Mouse (Mus musculus) embryonic facial prominence, embryonic 15.5 days (tissue): ENCODE results near the gene 4930430F08Rik. TPM values are rescaled to one million over a fixed set of nuclear protein-coding genes. Genes with fewer than 3 reads are reported as not detected.
"Not testable (repeated sequence)": the region's sequence is repeated elsewhere in the genome, so short reads cannot be mapped to it uniquely, and the experiment has no call there.

Experiments used
- ATAC-seq: fragments of 200-750 bp; cut with Nextera tagmentation; 2 replicates; pipeline ENCODE4 v1.8.0; 2017; ENCODE audit warnings: low read depth, moderate TSS enrichment; ENCODE audit not compliant: insufficient number of reproducible peaks, low FRiP score, low TSS enrichment
- H3K27ac ChIP-seq: fragments of 300-500 bp; sonication (generic); replicated peaks from 2 replicates; pipeline ENCODE4 v1.5.1; 2015; ENCODE audit warnings: mild to moderate bottlenecking, inconsistent platforms
- H3K27me3 ChIP-seq: fragments of 300-500 bp; sonication (generic); 2 replicates; pipeline ENCODE4 v1.6.1; 2015; ENCODE audit warnings: inconsistent platforms
- H3K36me3 ChIP-seq: fragments of 300-500 bp; sonication (generic); 2 replicates; pipeline ENCODE4 v1.6.1; 2015; ENCODE audit warnings: mild to moderate bottlenecking, inconsistent platforms
- H3K4me1 ChIP-seq: fragments of 300-500 bp; sonication (generic); 2 replicates; pipeline ENCODE4 v1.6.1; 2015; ENCODE audit warnings: inconsistent platforms
- H3K4me2 ChIP-seq: fragments of 300-500 bp; sonication (generic); replicated peaks from 2 replicates; pipeline ENCODE4 v1.6.1; 2015; ENCODE audit warnings: mild to moderate bottlenecking, inconsistent platforms
- H3K4me3 ChIP-seq: fragments of 300-500 bp; sonication (generic); replicated peaks from 2 replicates; pipeline ENCODE4 v1.5.1; 2015; ENCODE audit warnings: mild to moderate bottlenecking, inconsistent platforms
- H3K9ac ChIP-seq: fragments of 300-500 bp; sonication (generic); 2 replicates; pipeline ENCODE4 v1.6.1; 2015; ENCODE audit warnings: inconsistent platforms
- H3K9me3 ChIP-seq: fragments of 300-500 bp; sonication (generic); replicated peaks from 2 replicates; pipeline ENCODE4 v1.6.1; 2016; ENCODE audit warnings: inconsistent platforms
- WGBS: fragments of 180-500 bp; shearing (Covaris S2); methylation state at CpG from one replicate; pipeline ENCODE4 v1.1.7; 2015; 5-methylcytosine and 5-hydroxymethylcytosine counted together
- polyA plus RNA-seq: library from polyadenylated mRNA; unstranded; fragments of >200 nt; fragmentation: Nextera tagmentation; extraction: Ambion mirVana; gene quantifications from 2 replicates; pipeline ENCODE4 v1.2.1, GENCODE M21; 2015

The 4930430F08Rik gene
- polyA plus RNA-seq, 1 experiment from 2014 or later: 7.8 TPM

DNA sequence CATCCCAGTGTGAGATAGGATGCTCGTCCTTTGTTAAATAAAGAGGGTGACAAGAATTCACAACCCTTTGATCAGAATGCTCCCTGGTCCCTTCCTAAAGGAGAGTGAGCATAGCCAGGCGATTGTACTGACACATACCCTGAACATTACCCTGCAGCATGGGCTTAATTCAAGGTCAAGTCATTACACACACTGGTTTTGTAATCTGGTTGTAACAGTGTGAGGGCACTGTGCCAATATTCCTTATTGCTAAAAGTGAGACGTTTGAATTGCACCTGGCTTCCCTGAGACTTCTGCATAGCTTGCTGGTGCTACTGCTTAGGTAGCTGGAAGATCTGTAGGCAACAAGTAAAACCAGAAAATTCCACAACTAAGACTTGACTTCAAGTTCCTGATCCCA, 6.0 kb downstream of the 4930430F08Rik start:
- Histone ChIP-seq H3K27ac (no peak overlapping the region), H3K27me3 (no peaks in the 10 kb centered on the region), H3K4me1 (peaks cover 3% of the 10 kb centered on the region; the same call in 1 of the 2 replicates), H3K36me3 (no peaks in the 10 kb centered on the region), H3K4me3 (no peak overlapping the region), H3K4me2 (no peak overlapping the region), H3K9me3 (no peaks in the 10 kb centered on the region), H3K9ac (no peak overlapping the region)
- WGBS: 76% methylated on average over 3 of the region's 3 CpGs
- ATAC-seq: no peak

DNA sequence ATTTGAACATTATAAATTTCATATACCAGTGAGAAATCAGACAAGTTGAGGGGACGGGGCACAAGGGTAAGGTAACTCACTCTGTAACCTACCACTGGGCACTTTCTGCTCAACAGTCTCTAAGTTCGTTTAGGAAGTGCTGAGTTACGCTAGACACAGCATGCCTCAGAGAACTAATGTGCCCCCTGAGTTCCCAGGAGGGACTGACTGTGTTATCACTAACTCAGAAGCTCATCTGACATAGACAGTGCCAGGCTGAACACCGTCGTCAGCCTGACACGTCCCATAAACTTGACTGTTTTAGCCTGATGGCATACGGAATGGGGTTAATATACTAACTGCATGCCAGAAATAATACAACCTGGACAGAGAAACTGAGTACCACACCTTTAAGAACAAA, 14.9 kb downstream of the 4930430F08Rik start:
- Histone ChIP-seq H3K4me2 (no peak overlapping the region), H3K36me3 (peaks cover 35% of the 10 kb centered on the region), H3K9me3 (no peaks in the 10 kb centered on the region), H3K27ac (no peak overlapping the region), H3K9ac (no peak overlapping the region), H3K27me3 (no peaks in the 10 kb centered on the region), H3K4me3 (no peak overlapping the region), H3K4me1 (no peaks in the 10 kb centered on the region)
- WGBS: 89% methylated on average over 7 of the region's 7 CpGs
- ATAC-seq: no peak

DNA sequence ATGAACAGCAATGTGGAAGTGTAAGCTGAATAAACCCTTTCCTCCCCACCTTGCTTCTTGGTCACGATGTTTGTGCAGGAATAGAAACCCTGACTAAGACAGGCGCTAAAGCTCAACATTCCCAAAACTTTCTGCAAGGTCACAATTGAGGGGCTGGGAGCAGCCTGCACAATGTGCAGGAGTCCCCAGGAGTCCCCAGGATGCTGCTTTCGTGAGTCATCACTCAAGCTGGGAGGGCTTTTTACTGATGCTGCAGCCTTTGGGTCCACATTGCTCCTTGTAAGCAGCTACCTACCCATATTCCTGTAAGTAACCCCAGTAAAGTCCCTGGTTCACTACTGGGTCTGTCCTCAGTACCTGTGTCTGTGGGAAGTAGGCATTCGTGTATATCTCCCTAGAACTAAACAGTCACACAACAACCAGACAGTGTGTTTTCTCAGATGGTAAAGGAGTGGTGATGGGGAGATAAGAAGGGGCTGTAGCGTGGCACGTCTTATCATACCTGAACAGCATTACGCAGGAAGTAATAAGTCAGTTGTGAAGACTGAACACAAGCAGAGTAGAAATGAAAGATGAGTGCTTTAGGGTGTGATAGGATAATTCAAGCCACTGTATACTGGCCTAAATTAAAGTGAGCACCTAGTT, 15.6 kb downstream of the 4930430F08Rik start:
- WGBS: 91% methylated on average over 7 of the region's 7 CpGs
- ATAC-seq: no peak
- H3K27ac ChIP-seq: no peak overlapping the region
- no peaks in the 10 kb centered on the region for H3K4me1 ChIP-seq
- H3K4me3 ChIP-seq: no peak overlapping the region
- no peaks in the 10 kb centered on the region for H3K27me3 ChIP-seq
- peaks cover 36% of the 10 kb centered on the region for H3K36me3 ChIP-seq
- no peak overlapping the region for H3K4me2 ChIP-seq
- no peaks in the 10 kb centered on the region for H3K9me3 ChIP-seq
- no peak overlapping the region for H3K9ac ChIP-seq

GRCm38 (mm10) chr10:100571707-100572106, 18.5 kb downstream of the 4930430F08Rik start:
- no peak overlapping the region for H3K4me3 ChIP-seq
- H3K4me2 ChIP-seq: no peak overlapping the region
- H3K9me3 ChIP-seq: no peaks in the 10 kb centered on the region
- H3K36me3 ChIP-seq: peaks cover 31% of the 10 kb centered on the region
- ATAC-seq: no peak
- H3K9ac ChIP-seq: no peak overlapping the region
- no peak overlapping the region for H3K27ac ChIP-seq
- 90% methylated on average over 3 of the region's 3 CpGs for WGBS
- H3K4me1 ChIP-seq: no peaks in the 10 kb centered on the region
- no peaks in the 10 kb centered on the region for H3K27me3 ChIP-seq

DNA sequence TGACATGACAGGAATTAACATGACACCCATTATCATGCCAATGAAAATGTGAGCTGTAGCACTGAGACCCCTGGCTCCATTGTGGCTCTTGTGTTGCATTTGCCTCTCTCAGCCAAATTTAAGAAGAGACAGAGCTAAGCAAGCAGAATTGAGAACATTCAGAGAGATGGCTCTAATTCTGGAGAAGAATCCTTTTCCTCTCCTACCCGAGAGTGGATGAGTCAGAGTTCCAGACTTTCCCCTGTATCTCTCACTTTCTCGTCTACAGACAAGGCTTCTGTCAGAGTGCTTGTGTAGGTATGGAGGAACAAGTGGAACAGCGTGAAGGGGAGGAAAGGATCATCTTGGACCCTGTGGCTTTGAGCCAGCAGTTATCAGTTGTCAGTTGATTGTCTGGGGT, 26.1 kb downstream of the 4930430F08Rik start:
- H3K36me3 ChIP-seq: peaks cover 11% of the 10 kb centered on the region
- H3K4me3 ChIP-seq: no peak overlapping the region
- no peaks in the 10 kb centered on the region for H3K4me1 ChIP-seq
- H3K27ac ChIP-seq: no peak overlapping the region
- no peak overlapping the region for H3K4me2 ChIP-seq
- no peaks in the 10 kb centered on the region for H3K27me3 ChIP-seq
- H3K9ac ChIP-seq: no peak overlapping the region
- 79% methylated on average over 3 of the region's 3 CpGs for WGBS
- no peak for ATAC-seq
- no peaks in the 10 kb centered on the region for H3K9me3 ChIP-seq

DNA sequence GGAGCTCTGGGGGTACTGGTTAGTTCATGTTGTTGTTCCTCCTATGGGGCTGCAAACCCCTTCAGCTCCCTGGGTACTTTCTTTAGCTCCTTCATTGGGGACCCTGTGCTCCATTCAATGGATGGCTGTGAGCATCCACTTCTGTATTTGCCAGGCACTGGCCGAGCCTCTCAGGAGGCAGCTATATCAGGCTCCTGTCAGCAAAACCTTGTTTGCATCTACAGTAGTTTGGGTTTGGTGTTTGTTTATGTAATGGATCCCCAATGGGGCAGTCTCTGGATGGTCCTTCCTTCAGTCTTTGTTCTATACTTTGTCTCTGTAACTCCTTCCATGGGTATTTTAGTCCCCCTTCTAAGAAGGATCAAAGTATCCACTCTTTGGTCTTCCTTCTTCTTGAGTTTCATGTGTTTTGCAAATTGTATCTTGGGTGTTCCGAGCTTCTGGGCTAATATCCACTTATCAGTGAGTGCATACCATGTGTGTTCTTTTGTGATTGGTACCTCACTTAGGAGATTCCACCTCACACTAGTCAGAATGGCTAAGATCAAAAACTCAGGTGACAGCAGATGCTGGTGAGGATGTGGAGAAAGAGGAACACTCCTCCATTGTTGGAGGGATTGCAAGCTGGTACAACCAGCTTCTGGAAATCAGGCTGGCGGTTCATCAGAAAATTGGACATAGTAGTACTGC, 29.9 kb downstream of the 4930430F08Rik start:
- not testable (repeated sequence) for H3K36me3 ChIP-seq, H3K4me1 ChIP-seq, H3K9me3 ChIP-seq, H3K9ac ChIP-seq, H3K4me2 ChIP-seq, H3K27ac ChIP-seq, ATAC-seq, H3K27me3 ChIP-seq, H3K4me3 ChIP-seq
- WGBS: 96% methylated on average over 3 of the region's 3 CpGs

GRCm38 (mm10) chr10:100556566-100557175, 33.6 kb downstream of the 4930430F08Rik start:
- Histone ChIP-seq H3K27me3 (no peaks in the 10 kb centered on the region), H3K4me1 (no peaks in the 10 kb centered on the region), H3K4me2 (no peak overlapping the region), H3K9me3 (no peaks in the 10 kb centered on the region), H3K9ac (no peak overlapping the region), H3K36me3 (0 out of 2 replicates have a peak, but pooled peaks cover 7% of the 10 kb centered on the region), H3K4me3 (no peak overlapping the region), H3K27ac (no peak overlapping the region)
- 76% methylated on average over 3 of the region's 3 CpGs for WGBS
- no peak for ATAC-seq

DNA sequence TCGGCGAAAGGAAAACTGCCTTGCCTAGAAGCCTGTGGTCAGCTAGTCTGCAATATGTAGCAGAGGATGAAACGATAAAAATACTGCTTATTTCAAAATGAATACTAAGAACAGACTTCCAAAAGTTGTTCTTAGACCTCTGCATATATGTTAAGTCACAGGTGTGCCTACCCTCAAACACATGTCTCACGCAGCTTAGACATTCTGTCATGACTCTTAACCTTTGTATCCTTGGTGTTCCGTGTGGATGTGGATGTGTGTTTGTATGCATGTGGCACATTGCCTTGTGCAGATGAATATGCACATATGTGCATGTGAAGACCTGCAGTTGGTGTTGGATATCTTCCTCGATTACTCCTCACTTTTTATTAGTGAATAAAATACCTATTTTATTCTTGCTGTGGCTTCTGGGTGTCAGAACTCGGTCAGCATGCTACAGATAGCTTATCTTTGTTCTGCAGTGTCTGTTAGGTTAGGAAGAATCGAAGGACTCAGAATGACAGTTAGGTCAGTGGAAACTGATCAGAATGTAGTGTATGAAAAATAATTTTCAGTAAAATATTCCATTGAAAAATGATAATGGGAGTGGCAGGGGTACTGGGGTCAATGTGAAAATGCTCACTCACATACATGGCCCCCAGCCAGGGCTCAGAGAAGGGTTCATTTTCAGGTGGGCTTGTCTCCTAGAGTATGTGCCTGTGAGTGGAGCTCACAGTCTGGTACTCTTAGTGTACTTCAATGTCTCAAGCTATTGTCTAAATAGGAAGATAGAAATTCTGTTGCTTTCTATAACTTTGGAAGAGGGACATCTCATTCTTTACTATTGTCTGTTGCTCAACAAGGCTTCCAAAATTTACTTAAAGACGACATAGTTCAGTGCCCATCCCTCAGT, 65.5 kb downstream of the 4930430F08Rik start:
- H3K4me3 ChIP-seq: no peak overlapping the region
- 90% methylated on average over 9 of the region's 9 CpGs for WGBS
- no peak for ATAC-seq
- no peak overlapping the region for H3K27ac ChIP-seq
- no peaks in the 10 kb centered on the region for H3K27me3 ChIP-seq
- H3K36me3 ChIP-seq: peaks cover under 1% of the 10 kb centered on the region
- H3K9me3 ChIP-seq: no peaks in the 10 kb centered on the region
- H3K4me1 ChIP-seq: no peaks in the 10 kb centered on the region
- H3K4me2 ChIP-seq: no peak overlapping the region
- no peak overlapping the region for H3K9ac ChIP-seq

- no peak overlapping the region for H3K4me2 ChIP-seq
- no peak overlapping the region for H3K4me3 ChIP-seq
- no peak overlapping the region for H3K27ac ChIP-seq
- H3K9me3 ChIP-seq: no peaks in the 10 kb centered on the region
- H3K36me3 ChIP-seq: peaks cover 6% of the 10 kb centered on the region
- no peaks in the 10 kb centered on the region for H3K27me3 ChIP-seq
- ATAC-seq: no peak
- no peak overlapping the region for H3K9ac ChIP-seq
- no peaks in the 10 kb centered on the region for H3K4me1 ChIP-seq
- 89% methylated on average over 9 of the region's 9 CpGs for WGBS
These were observed 67.9 kb downstream of the 4930430F08Rik start for GRCm38 (mm10) chr10:100522330-100522729.
